In genomic region chr16:76540328-76540923, GRCm38 (mm10) we compare ENCODE assay signal across 13 mouse cellular contexts.
DNase-seq lines count a peak whose midpoint lies in the region; ATAC-seq lines count a peak whose summit lies in the region.
"Had no signal": no experiment of that assay in that cellular context is flagged by ENCODE, and none has a peak within 500 bp of the region (broad histone marks: within the 10 kb centered on the region; RNA-seq: fewer than 3 reads in every experiment).

No protein-coding gene starts in this region.

- peak; percentile 39; the same call in 1 of the 2 replicates for ATAC-seq in hindbrain, embryonic 11.5 days (ENCODE audit: low FRiP score)
- ATAC-seq in intestine, embryonic 15.5 days = peak; percentile 38; the same call in 1 of the 2 replicates
- ATAC-seq in erythroid progenitor cell, adult 5-6 weeks (replicated peaks; ENCODE audit: low FRiP score, poor library complexity, severe bottlenecking) = no peak

- no peaks in the 10 kb centered on the region for H3K27me3 ChIP-seq in hindbrain, embryonic 11.5 days (ENCODE audit: control insufficient read depth, insufficient read depth, low read length)
- no peaks in the 10 kb centered on the region for H3K27me3 ChIP-seq in hindbrain, embryonic 10.5 days (ENCODE audit: insufficient read depth, poor library complexity, severe bottlenecking)
- no peaks in the 10 kb centered on the region for H3K27me3 ChIP-seq in intestine, embryonic 15.5 days (replicated peaks)
- H3K27me3 ChIP-seq: embryonic facial prominence, embryonic 13.5 days; hindbrain, embryonic 12.5 days; midbrain, embryonic 13.5 days; neural tube, embryonic 13.5 days had no signal

- no peaks in the 10 kb centered on the region for H3K36me3 ChIP-seq in hindbrain, embryonic 11.5 days (ENCODE audit: control insufficient read depth, insufficient read depth, low read length)
- H3K36me3 ChIP-seq in hindbrain, embryonic 10.5 days = no peaks in the 10 kb centered on the region
- no peaks in the 10 kb centered on the region for H3K36me3 ChIP-seq in intestine, embryonic 15.5 days
- H3K36me3 ChIP-seq: embryonic facial prominence, embryonic 13.5 days; hindbrain, embryonic 12.5 days; midbrain, embryonic 13.5 days; neural tube, embryonic 13.5 days had no signal

- DNase-seq in hindbrain, embryonic 11.5 days (ENCODE audit: low spot score) = no peak
- no peak for DNase-seq in hindbrain, embryonic 10.5 days (ENCODE audit: low spot score)
- DNase-seq in 3T3-L1 (ENCODE audit: low read depth, low spot score) = peak; percentile 21
- peak; percentile 12 for DNase-seq in CD4-positive, CD25-positive, alpha-beta regulatory T cell, adult 2 months (ENCODE audit: low read depth, low spot score)
- no peak for DNase-seq in adrenal gland, postnatal 25 days
- DNase-seq: cerebellum, adult 9-11 months; thymus, adult 2 months had no signal

- H3K4me3 ChIP-seq in hindbrain, embryonic 11.5 days (ENCODE audit: low read depth, low read length) = no peak overlapping the region
- no peak overlapping the region for H3K4me3 ChIP-seq in hindbrain, embryonic 10.5 days
- no peak overlapping the region for H3K4me3 ChIP-seq in intestine, embryonic 15.5 days (replicated peaks)
- H3K4me3 ChIP-seq: embryonic facial prominence, embryonic 13.5 days; hindbrain, embryonic 12.5 days; midbrain, embryonic 13.5 days; neural tube, embryonic 13.5 days had no signal

- H3K27ac ChIP-seq in hindbrain, embryonic 11.5 days (ENCODE audit: low read depth, low read length) = no peak overlapping the region
- H3K27ac ChIP-seq in hindbrain, embryonic 10.5 days = no peak overlapping the region
- H3K27ac ChIP-seq in intestine, embryonic 15.5 days = no peak overlapping the region
- H3K27ac ChIP-seq: embryonic facial prominence, embryonic 13.5 days; hindbrain, embryonic 12.5 days; midbrain, embryonic 13.5 days; neural tube, embryonic 13.5 days had no signal

- no peak overlapping the region for H3K4me2 ChIP-seq in hindbrain, embryonic 11.5 days (replicated peaks; ENCODE audit: low read depth, low read length)
- no peak overlapping the region for H3K4me2 ChIP-seq in intestine, embryonic 15.5 days (replicated peaks)
- H3K4me2 ChIP-seq: hindbrain, embryonic 12.5 days; midbrain, embryonic 13.5 days had no signal

- no peaks in the 10 kb centered on the region for H3K9me3 ChIP-seq in hindbrain, embryonic 11.5 days (ENCODE audit: control insufficient read depth, low read length)
- H3K9me3 ChIP-seq in hindbrain, embryonic 10.5 days = no peaks in the 10 kb centered on the region
- no peaks in the 10 kb centered on the region for H3K9me3 ChIP-seq in intestine, embryonic 15.5 days
- H3K9me3 ChIP-seq: embryonic facial prominence, embryonic 13.5 days; hindbrain, embryonic 12.5 days; midbrain, embryonic 13.5 days; neural tube, embryonic 13.5 days had no signal

- 68% methylated on average over 8 of the region's 8 CpGs for WGBS in hindbrain, embryonic 11.5 days
- 63% methylated on average over 8 of the region's 8 CpGs for WGBS in hindbrain, embryonic 10.5 days
- 58% methylated on average over 8 of the region's 8 CpGs for WGBS in intestine, embryonic 15.5 days

- H3K9ac ChIP-seq in hindbrain, embryonic 11.5 days (ENCODE audit: low read depth, low read length) = no peak overlapping the region
- no peak overlapping the region for H3K9ac ChIP-seq in intestine, embryonic 15.5 days
- H3K9ac ChIP-seq: embryonic facial prominence, embryonic 13.5 days; hindbrain, embryonic 12.5 days; midbrain, embryonic 13.5 days; neural tube, embryonic 13.5 days had no signal

- H3K4me1 ChIP-seq in hindbrain, embryonic 11.5 days (replicated peaks; ENCODE audit: control insufficient read depth, insufficient read depth, low read length) = no peaks in the 10 kb centered on the region
- H3K4me1 ChIP-seq in hindbrain, embryonic 10.5 days (replicated peaks) = peaks cover 25% of the 10 kb centered on the region
- H3K4me1 ChIP-seq in intestine, embryonic 15.5 days (replicated peaks) = peaks cover 6% of the 10 kb centered on the region

Comparison
In these comparisons a context has a peak if more than half of its experiments do, and no peak if none do; other contexts are left out.
1. DNase-seq: peak in 3T3-L1 (single experiment) and CD4-positive, CD25-positive, alpha-beta regulatory T cell, adult 2 months (single experiment); none in hindbrain, embryonic 11.5 days (single experiment), hindbrain, embryonic 10.5 days (single experiment) and adrenal gland, postnatal 25 days (single experiment).